32 mouse cellular contexts compared by ENCODE assay signal in the genomic region with DNA sequence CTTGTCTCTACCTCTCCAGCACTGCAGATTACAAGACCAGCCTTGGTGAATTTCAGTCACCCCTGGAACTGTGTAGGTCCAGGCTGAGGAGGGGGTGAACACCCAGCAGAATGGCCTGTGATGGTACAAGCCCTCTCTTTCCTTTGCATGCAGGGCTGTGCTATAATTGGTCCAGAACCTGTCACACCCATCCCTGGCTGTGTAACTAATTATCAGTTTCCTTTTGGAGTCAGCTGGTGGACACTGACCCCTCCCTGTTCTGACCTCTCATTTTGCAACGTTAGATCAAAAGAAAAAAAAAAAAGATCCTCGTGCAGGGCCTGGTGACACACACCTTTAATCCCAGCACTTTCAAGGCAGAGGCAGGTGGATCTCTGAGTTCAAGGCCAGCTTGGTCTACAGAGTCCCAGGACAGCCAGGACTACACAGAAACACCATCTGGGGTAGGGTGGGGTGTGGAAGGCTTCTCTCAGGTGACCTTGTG. TPM values are rescaled to one million over a fixed set of nuclear protein-coding genes. Genes with fewer than 3 reads are reported as not detected.
DNase-seq lines count a peak whose midpoint lies in the region; ATAC-seq and TF ChIP-seq lines count a peak whose summit lies in the region.
"Had no signal": no experiment of that assay in that cellular context is flagged by ENCODE, and none has a peak within 500 bp of the region (broad histone marks: within the 10 kb centered on the region; RNA-seq: fewer than 3 reads in every experiment).

No protein-coding gene starts in this region.

- H3K9ac ChIP-seq in heart, adult 2 months (ENCODE audit: low read depth, low read length), result no peak overlapping the region
- no peak overlapping the region for H3K9ac ChIP-seq in liver, embryonic 16.5 days (ENCODE audit: low read depth, low read length)
- no peak overlapping the region for H3K9ac ChIP-seq in liver, embryonic 11.5 days (ENCODE audit: low read depth, low read length)
- H3K9ac ChIP-seq: embryonic facial prominence, embryonic 12.5 days; embryonic facial prominence, embryonic 15.5 days; forebrain, postnatal 0 days; heart, embryonic 13.5 days; hindbrain, embryonic 14.5 days had no signal

- no peaks in the 10 kb centered on the region for H3K27me3 ChIP-seq in heart, adult 2 months (ENCODE audit: control insufficient read depth, insufficient read depth, low read length)
- H3K27me3 ChIP-seq in liver, embryonic 16.5 days (ENCODE audit: control insufficient read depth, insufficient read depth, low read depth, low read length), result no peaks in the 10 kb centered on the region
- H3K27me3 ChIP-seq in liver, embryonic 11.5 days (replicated peaks; ENCODE audit: control insufficient read depth, insufficient read depth, low read length), result no peaks in the 10 kb centered on the region; the same call in 1 of the 2 replicates
- H3K27me3 ChIP-seq in megakaryocyte, embryonic 14.5 days (replicated peaks), result no peaks in the 10 kb centered on the region
- H3K27me3 ChIP-seq: embryonic facial prominence, embryonic 12.5 days; embryonic facial prominence, embryonic 15.5 days; heart, embryonic 13.5 days had no signal

- H3K4me3 ChIP-seq in heart, adult 2 months, result no peak overlapping the region
- no peak overlapping the region for H3K4me3 ChIP-seq in liver, embryonic 16.5 days (ENCODE audit: low read depth, low read length)
- H3K4me3 ChIP-seq in liver, embryonic 11.5 days (ENCODE audit: low read depth, low read length), result no peak overlapping the region
- H3K4me3 ChIP-seq in megakaryocyte, embryonic 14.5 days (replicated peaks), result peak overlapping the region; percentile 65
- H3K4me3 ChIP-seq: embryonic facial prominence, embryonic 12.5 days; embryonic facial prominence, embryonic 15.5 days; heart, embryonic 10.5 days; heart, embryonic 13.5 days had no signal

- peaks cover 2% of the 10 kb centered on the region for H3K4me1 ChIP-seq in heart, adult 2 months (ENCODE audit: control insufficient read depth, insufficient read depth, low read length)
- peaks cover 15% of the 10 kb centered on the region for H3K4me1 ChIP-seq in liver, embryonic 16.5 days (ENCODE audit: control insufficient read depth, low read depth, low read length)
- peaks cover 7% of the 10 kb centered on the region for H3K4me1 ChIP-seq in liver, embryonic 11.5 days (replicated peaks; ENCODE audit: control insufficient read depth, insufficient read depth, low read length)
- peaks cover 87% of the 10 kb centered on the region for H3K4me1 ChIP-seq in megakaryocyte, embryonic 14.5 days

- no peaks in the 10 kb centered on the region for H3K36me3 ChIP-seq in heart, adult 2 months (ENCODE audit: control insufficient read depth, insufficient read depth, low read length)
- H3K36me3 ChIP-seq in liver, embryonic 16.5 days (ENCODE audit: control insufficient read depth, insufficient read depth), result peaks cover 3% of the 10 kb centered on the region; the same call in 1 of the 2 replicates
- H3K36me3 ChIP-seq in liver, embryonic 11.5 days (ENCODE audit: control insufficient read depth, insufficient read depth, low read length), result no peaks in the 10 kb centered on the region
- peaks cover 29% of the 10 kb centered on the region for H3K36me3 ChIP-seq in megakaryocyte, embryonic 14.5 days (replicated peaks; ENCODE audit: low read length)
- H3K36me3 ChIP-seq: embryonic facial prominence, embryonic 12.5 days; embryonic facial prominence, embryonic 15.5 days; heart, embryonic 10.5 days; heart, embryonic 13.5 days had no signal

- intact Hi-C loops in heart, adult 2 months (cut with DNase I), result no loop called here
- intact Hi-C loops in heart, postnatal 25 days (cut with DNase I), result no loop called here

- TF ChIP-seq CTCF in heart, adult 2 months (IDR thresholded peaks at IDR 0.05), result no peak

- no peak overlapping the region for H3K27ac ChIP-seq in heart, adult 2 months
- H3K27ac ChIP-seq in liver, embryonic 16.5 days (ENCODE audit: low read length), result no peak overlapping the region
- no peak overlapping the region for H3K27ac ChIP-seq in liver, embryonic 11.5 days (ENCODE audit: low read depth, low read length)
- H3K27ac ChIP-seq: embryonic facial prominence, embryonic 12.5 days; embryonic facial prominence, embryonic 15.5 days; heart, embryonic 10.5 days; heart, embryonic 13.5 days; hindbrain, embryonic 14.5 days; hindbrain, postnatal 0 days had no signal

- no peak for ATAC-seq in liver, embryonic 16.5 days (ENCODE audit: low read depth)
- no peak for ATAC-seq in liver, embryonic 11.5 days (replicated peaks; ENCODE audit: low FRiP score)
- no peak for ATAC-seq in megakaryocyte, adult 5-6 weeks (ENCODE audit: poor library complexity, severe bottlenecking)
- ATAC-seq: CD4-positive, CD25-positive, alpha-beta regulatory T cell, adult 4 months; forebrain, embryonic 14.5 days; forebrain, postnatal 0 days; hindbrain, postnatal 0 days; inflammation-experienced regulatory T-cells, adult 6 months had no signal

- 13% methylated on average over 2 of the region's 2 CpGs for WGBS in heart, adult 2 months
- WGBS in liver, embryonic 16.5 days (ENCODE audit: insufficient replicate concordance), result 21% methylated on average over 2 of the region's 2 CpGs
- WGBS in liver, embryonic 11.5 days, result 32% methylated on average over 2 of the region's 2 CpGs

- DNase-seq in heart, adult 2 months, result no peak
- DNase-seq in heart, postnatal 25 days (ENCODE audit: low spot score), result no peak
- no peak for DNase-seq in liver, embryonic 11.5 days (ENCODE audit: low spot score)
- DNase-seq: adrenal gland, adult 2 months; adrenal gland, postnatal 14 days; cerebellum, adult 11 months; cerebellum, adult 2 months; cerebellum, adult 9-11 months; cerebellum, postnatal 25 days; forebrain, postnatal 0 days; heart, postnatal 4 days had no signal

- H3K4me2 ChIP-seq in liver, embryonic 16.5 days (ENCODE audit: low read depth, low read length), result peak overlapping the region; percentile 36; the same call in 1 of the 2 replicates
- no peak overlapping the region for H3K4me2 ChIP-seq in liver, embryonic 11.5 days
- H3K4me2 ChIP-seq: embryonic facial prominence, embryonic 12.5 days; embryonic facial prominence, embryonic 15.5 days; heart, embryonic 13.5 days; hindbrain, embryonic 14.5 days had no signal

- 0 out of 2 replicates have a peak, but pooled peaks have one; percentile 18 for TF ChIP-seq EP300 in heart, adult 2 months (IDR thresholded peaks at IDR 0.05; ENCODE audit: insufficient read depth, low read depth, low read length)

- TF ChIP-seq POLR2A in heart, adult 2 months (IDR thresholded peaks at IDR 0.05; ENCODE audit: insufficient read depth, low read depth, low read length), result 0 out of 2 replicates have a peak, but pooled peaks have one; percentile 13

- H3K9me3 ChIP-seq in liver, embryonic 16.5 days (replicated peaks; ENCODE audit: control insufficient read depth, low read length), result no peaks in the 10 kb centered on the region
- H3K9me3 ChIP-seq in liver, embryonic 11.5 days (ENCODE audit: control insufficient read depth, low read length), result no peaks in the 10 kb centered on the region
- peaks cover 2% of the 10 kb centered on the region for H3K9me3 ChIP-seq in megakaryocyte, embryonic 14.5 days
- H3K9me3 ChIP-seq: embryonic facial prominence, embryonic 12.5 days; embryonic facial prominence, embryonic 15.5 days; heart, embryonic 10.5 days had no signal

- H3K79me2 ChIP-seq in heart, adult 2 months (replicated peaks; ENCODE audit: control insufficient read depth, insufficient read depth, low read length), result no peaks in the 10 kb centered on the region

RNA-seq across cellular contexts. Expression of a gene that starts 1.6 kb away (rescaled TPM):
- total RNA-seq in heart, adult 2 months (2021), result not detected
- polyA plus RNA-seq in heart, adult 2 months (2012; rRNA removed), result not detected in 2 replicates
- not detected for total RNA-seq in heart, postnatal 25 days (2021)
- polyA plus RNA-seq in liver, embryonic 16.5 days (2015; fragmentation: Nextera tagmentation; extraction: Ambion mirVana), result 5.6 and 8.4 TPM in 2 replicates
- polyA plus RNA-seq in liver, embryonic 11.5 days (2014; fragmentation: Nextera tagmentation; extraction: Ambion mirVana), result 0.55 and 0.66 TPM in 2 replicates
- polyA plus RNA-seq in megakaryocyte, embryonic 14.5 days (2012; ENCODE audit: insufficient read depth, low replicate concordance), result 2.1 TPM in 1 of 2 replicates, not detected in the other
- not detected in 2 replicates for total RNA-seq in megakaryocyte, adult 5-6 weeks (2015)
- total RNA-seq in megakaryocyte, adult 5-6 weeks (2017), result not detected in 2 replicates
- total RNA-seq: common myeloid progenitor, adult 5-6 weeks; forebrain, postnatal 0 days; gastrocnemius, adult 8-10 months; gastrocnemius, postnatal 25 days; granulocyte monocyte progenitor cell, adult 5-6 weeks; heart, postnatal 4 days; MEL had no signal
- polyA plus RNA-seq: C2C12; CD4-positive, CD25-positive, alpha-beta regulatory T cell, adult 4 months; embryonic facial prominence, embryonic 12.5 days; forebrain, embryonic 11.5 days; heart, embryonic 10.5 days; heart, embryonic 16.5 days; hindbrain, embryonic 11.5 days; hindbrain, embryonic 14.5 days; inflammation-experienced regulatory T-cells, adult 6 months had no signal

RNA-seq across cellular contexts. Expression of a gene that starts 6.5 kb away (rescaled TPM):
- 10 to 100 TPM; 13.1 to 26.9 TPM for total RNA-seq in heart, adult 2 months (2021)
- 17.9 and 32.1 TPM in 2 replicates for polyA plus RNA-seq in heart, adult 2 months (2012; rRNA removed)
- total RNA-seq in heart, postnatal 25 days (2021), result 10 to 100 TPM; 15.0 to 26.5 TPM
- 17.1 and 20.2 TPM in 2 replicates for polyA plus RNA-seq in liver, embryonic 16.5 days (2015; fragmentation: Nextera tagmentation; extraction: Ambion mirVana)
- polyA plus RNA-seq in liver, embryonic 11.5 days (2014; fragmentation: Nextera tagmentation; extraction: Ambion mirVana), result 40.2 and 47.4 TPM in 2 replicates
- 47.5 and 119 TPM in 2 replicates for polyA plus RNA-seq in megakaryocyte, embryonic 14.5 days (2012; ENCODE audit: insufficient read depth, low replicate concordance)
- 8.1 and 9.2 TPM in 2 replicates for total RNA-seq in megakaryocyte, adult 5-6 weeks (2015)
- 21.3 and 28.7 TPM in 2 replicates for total RNA-seq in megakaryocyte, adult 5-6 weeks (2017)

RNA-seq across cellular contexts. Expression of a gene that starts 35.6 kb away (rescaled TPM):
- total RNA-seq in heart, adult 2 months (2021), result 1 to 10 TPM; 3.1 to 4.6 TPM
- 5.0 and 5.2 TPM in 2 replicates for polyA plus RNA-seq in heart, adult 2 months (2012; rRNA removed)
- total RNA-seq in heart, postnatal 25 days (2021), result 1 to 10 TPM; 3.2 to 4.9 TPM
- polyA plus RNA-seq in liver, embryonic 16.5 days (2015; fragmentation: Nextera tagmentation; extraction: Ambion mirVana), result 32.9 and 36.9 TPM in 2 replicates
- polyA plus RNA-seq in liver, embryonic 11.5 days (2014; fragmentation: Nextera tagmentation; extraction: Ambion mirVana), result 58.2 and 61.5 TPM in 2 replicates
- 77.3 and 236 TPM in 2 replicates for polyA plus RNA-seq in megakaryocyte, embryonic 14.5 days (2012; ENCODE audit: insufficient read depth, low replicate concordance)
- 8.7 and 9.3 TPM in 2 replicates for total RNA-seq in megakaryocyte, adult 5-6 weeks (2015)
- total RNA-seq in megakaryocyte, adult 5-6 weeks (2017), result 6.5 and 8.5 TPM in 2 replicates
